8 mouse cellular contexts compared by ENCODE assay signal in genomic region chr9:66060308-66060647, GRCm38 (mm10). TPM values are rescaled to one million over a fixed set of nuclear protein-coding genes. Genes with fewer than 3 reads are reported as not detected.
DNase-seq lines count a peak whose midpoint lies in the region; ATAC-seq and TF ChIP-seq lines count a peak whose summit lies in the region.

No protein-coding gene starts in this region.

- in situ Hi-C loops in Patski (cut with MboI; ENCODE audit: low pct_unique_long_range_greater_than_20kb), result no loop called here

- POLR2A ChIA-PET in Patski (lab: Charles Lee), result interaction anchor here (0.6 to 0.9 kb wide), 3 partner anchors 32 to 197 kb away, joined by 3 to 4 read pairs (median 4); no protein-coding TSS in a partner anchor

- H3K9ac ChIP-seq in heart, embryonic 15.5 days, result peak overlapping the region; percentile 85
- H3K9ac ChIP-seq in hindbrain, embryonic 13.5 days, result peak overlapping the region; percentile 93
- H3K9ac ChIP-seq in midbrain, embryonic 13.5 days (replicated peaks), result peak overlapping the region; percentile 93

- H3K4me1 ChIP-seq in heart, embryonic 15.5 days (replicated peaks), result peaks cover 17% of the 10 kb centered on the region
- H3K4me1 ChIP-seq in hindbrain, embryonic 13.5 days (replicated peaks), result peaks cover 17% of the 10 kb centered on the region
- H3K4me1 ChIP-seq in midbrain, embryonic 13.5 days (replicated peaks), result peaks cover 30% of the 10 kb centered on the region

- ATAC-seq in heart, embryonic 15.5 days (replicated peaks; ENCODE audit: insufficient number of reproducible peaks, insufficient read depth, low FRiP score, low read depth), result peak; percentile 56
- ATAC-seq in Patski, result peak; percentile 42
- peak; percentile 78 for ATAC-seq in hindbrain, embryonic 13.5 days (ENCODE audit: low FRiP score)
- ATAC-seq in midbrain, embryonic 13.5 days, result peak; percentile 78

- no peaks in the 10 kb centered on the region for H3K9me3 ChIP-seq in heart, embryonic 15.5 days (replicated peaks)
- H3K9me3 ChIP-seq in hindbrain, embryonic 13.5 days, result no peaks in the 10 kb centered on the region
- no peaks in the 10 kb centered on the region for H3K9me3 ChIP-seq in midbrain, embryonic 13.5 days

- peak overlapping the region; percentile 70 for H3K4me2 ChIP-seq in heart, embryonic 15.5 days
- peak overlapping the region; percentile 81 for H3K4me2 ChIP-seq in hindbrain, embryonic 13.5 days
- peak overlapping the region; percentile 79 for H3K4me2 ChIP-seq in midbrain, embryonic 13.5 days (replicated peaks)

- peak overlapping the region; percentile 74 for H3K27ac ChIP-seq in heart, embryonic 15.5 days
- peak overlapping the region; percentile 90 for H3K27ac ChIP-seq in hindbrain, embryonic 13.5 days
- H3K27ac ChIP-seq in midbrain, embryonic 13.5 days, result peak overlapping the region; percentile 85

- peaks cover 27% of the 10 kb centered on the region for H3K36me3 ChIP-seq in heart, embryonic 15.5 days
- peaks cover 27% of the 10 kb centered on the region for H3K36me3 ChIP-seq in hindbrain, embryonic 13.5 days
- H3K36me3 ChIP-seq in midbrain, embryonic 13.5 days, result peaks cover 28% of the 10 kb centered on the region

- H3K27me3 ChIP-seq in heart, embryonic 15.5 days, result no peaks in the 10 kb centered on the region
- no peaks in the 10 kb centered on the region for H3K27me3 ChIP-seq in Patski
- H3K27me3 ChIP-seq in hindbrain, embryonic 13.5 days, result no peaks in the 10 kb centered on the region
- no peaks in the 10 kb centered on the region for H3K27me3 ChIP-seq in midbrain, embryonic 13.5 days

- CTCF ChIA-PET in Patski (lab: Charles Lee), result no interaction called here

- TF ChIP-seq CTCF in Patski (IDR thresholded peaks at IDR 0.05), result no peak

- DNase-seq in heart, adult 8-10 months (ENCODE audit: low spot score), result no peak
- DNase-seq in Patski (ENCODE audit: low read depth, low spot score), result peak; percentile 15
- DNase-seq in layer of hippocampus, postnatal 10 days (ENCODE audit: low spot score in 2 of 2), result no peak
- DNase-seq in gastrocnemius, postnatal 25 days, result no peak
- DNase-seq in spleen, postnatal 4 days (ENCODE audit: low spot score in 2 of 2), result no peak

- 1% methylated on average over 18 of the region's 20 CpGs for WGBS in heart, embryonic 15.5 days
- WGBS in hindbrain, embryonic 13.5 days, result under 1% methylated on average over 20 of the region's 20 CpGs
- 0% methylated on average over 19 of the region's 20 CpGs for WGBS in midbrain, embryonic 13.5 days

- peak overlapping the region; percentile 70 for H3K4me3 ChIP-seq in heart, embryonic 15.5 days
- peak overlapping the region; percentile 80 for H3K4me3 ChIP-seq in hindbrain, embryonic 13.5 days
- peak overlapping the region; percentile 88 for H3K4me3 ChIP-seq in midbrain, embryonic 13.5 days (replicated peaks)

RNA-seq across cellular contexts. Expression of gene Ppib, which starts 0.3 kb away (rescaled TPM):
- polyA plus RNA-seq in heart, embryonic 15.5 days (2015; fragmentation: Nextera tagmentation; extraction: Ambion mirVana), result 354 and 363 TPM in 2 replicates
- total RNA-seq in heart, adult 8-10 months (2022), result 100 to 1,000 TPM in 3 of 4 experiments, 10 to 100 TPM in 1; 91.5 to 108 (median 105) TPM
- 715 TPM for polyA plus RNA-seq in Patski (2021)
- polyA plus RNA-seq in hindbrain, embryonic 13.5 days (2015; fragmentation: Nextera tagmentation; extraction: Ambion mirVana), result 376 and 380 TPM in 2 replicates
- polyA plus RNA-seq in midbrain, embryonic 13.5 days (2015; fragmentation: Nextera tagmentation; extraction: Ambion mirVana), result 338 and 358 TPM in 2 replicates
- total RNA-seq in layer of hippocampus, postnatal 10 days (2021), result 100 to 1,000 TPM; 268 to 273 TPM
- total RNA-seq in gastrocnemius, postnatal 25 days (2021), result 10 to 100 TPM; 50.9 to 69.2 TPM

RNA-seq across cellular contexts. Expression of gene Snx22, which starts 9.2 kb away (rescaled TPM):
- polyA plus RNA-seq in heart, embryonic 15.5 days (2015; fragmentation: Nextera tagmentation; extraction: Ambion mirVana), result 0.98 and 1.3 TPM in 2 replicates
- total RNA-seq in heart, adult 8-10 months (2022), result under 1 TPM; 0.26 to 0.88 (median 0.47) TPM
- 0.44 TPM for polyA plus RNA-seq in Patski (2021)
- polyA plus RNA-seq in hindbrain, embryonic 13.5 days (2015; fragmentation: Nextera tagmentation; extraction: Ambion mirVana), result 6.9 and 8.0 TPM in 2 replicates
- 4.0 and 4.9 TPM in 2 replicates for polyA plus RNA-seq in midbrain, embryonic 13.5 days (2015; fragmentation: Nextera tagmentation; extraction: Ambion mirVana)
- total RNA-seq in layer of hippocampus, postnatal 10 days (2021), result 1 to 10 TPM; 7.7 to 7.9 TPM
- total RNA-seq in gastrocnemius, postnatal 25 days (2021), result under 1 TPM; 0.18 to 0.21 TPM
